Mouse (Mus musculus) forebrain, embryonic 14.5 days (tissue): ENCODE measurements at regions not wholly inside any gene's neighbourhood (a gene's known extent, or its start where the extent isn't known, plus 50 kb on each side); places are given as distances from the start of the nearest gene placed in this dataset.

ENCODE experiments used
- ATAC-seq: fragments of 200-750 bp; cut with Nextera tagmentation; 2 replicates; pipeline ENCODE4 v1.8.0; 2017; ENCODE audit warnings: mild to moderate bottlenecking, moderate library complexity
- DNase-seq: peaks from one replicate; pipeline ENCODE4 v3.0.0-alpha.2; 2015; ENCODE audit warnings: low spot score
- H3K27ac ChIP-seq: fragments of 300-500 bp; sonication (generic); 2 replicates; pipeline ENCODE4 v1.5.1; 2014; ENCODE audit warnings: low read depth, mild to moderate bottlenecking, control low read depth, low read length, moderate library complexity
- H3K27me3 ChIP-seq: fragments of 300-500 bp; sonication (generic); replicated peaks from 2 replicates; pipeline ENCODE4 v1.6.1; 2014; ENCODE audit warnings: low read length, control low read depth, mixed read lengths; ENCODE audit not compliant: control insufficient read depth, insufficient read depth
- H3K36me3 ChIP-seq: fragments of 300-500 bp; sonication (generic); 2 replicates; pipeline ENCODE4 v1.6.1; 2014; ENCODE audit warnings: low read length, control low read depth; ENCODE audit not compliant: control insufficient read depth, insufficient read depth
- H3K4me1 ChIP-seq: fragments of 300-500 bp; sonication (generic); 2 replicates; pipeline ENCODE4 v1.6.1; 2014; ENCODE audit warnings: antibody characterized with exemption, low read length, control low read depth; ENCODE audit not compliant: control insufficient read depth, insufficient read depth
- H3K4me2 ChIP-seq: fragments of 300-500 bp; sonication (generic); 2 replicates; pipeline ENCODE4 v1.6.1; 2014; ENCODE audit warnings: mild to moderate bottlenecking, control low read depth, low read length
- H3K4me3 ChIP-seq: fragments of 300-500 bp; sonication (generic); 2 replicates; pipeline ENCODE4 v1.5.1; 2014; ENCODE audit warnings: low read depth, low read length, control low read depth
- H3K9ac ChIP-seq: fragments of 300-500 bp; sonication (generic); 2 replicates; pipeline ENCODE4 v1.6.1; 2014; ENCODE audit warnings: mild to moderate bottlenecking, low read length, control low read depth, moderate library complexity
- H3K9me3 ChIP-seq: fragments of 300-500 bp; sonication (generic); replicated peaks from 2 replicates; pipeline ENCODE4 v1.6.1; 2016; ENCODE audit warnings: low read length, control low read depth, mixed read lengths; ENCODE audit not compliant: control insufficient read depth
- WGBS: fragments of 180-500 bp; shearing (Covaris S2); extraction: QIAGEN DNeasy Blood & Tissue Kit; methylation state at CpG from one replicate; pipeline ENCODE4 v1.1.7; 2014; 5-methylcytosine and 5-hydroxymethylcytosine counted together

GRCm38 (mm10) chr8:26438877-26439276, 319.5 kb downstream of the Gm45692 start:
- H3K27me3 ChIP-seq: no peaks in the 10 kb centered on the region
- no peaks in the 10 kb centered on the region for H3K9me3 ChIP-seq
- ATAC-seq: no peak
- 65% methylated on average over 16 of the region's 16 CpGs for WGBS
- DNase-seq: no peak
- no peak overlapping the region for H3K4me3 ChIP-seq
- H3K4me1 ChIP-seq: no peaks in the 10 kb centered on the region
- H3K36me3 ChIP-seq: no peaks in the 10 kb centered on the region
- H3K27ac ChIP-seq: no peak overlapping the region
- H3K4me2 ChIP-seq: peak overlapping the region; percentile 21; the same call in 1 of the 2 replicates
- H3K9ac ChIP-seq: no peak overlapping the region

GRCm38 (mm10) chr8:26441268-26442030, 322.1 kb downstream of the Gm45692 start:
- Histone ChIP-seq H3K9ac (no peak overlapping the region), H3K4me2 (no peak overlapping the region), H3K27ac (no peak overlapping the region), H3K9me3 (no peaks in the 10 kb centered on the region), H3K27me3 (no peaks in the 10 kb centered on the region), H3K36me3 (no peaks in the 10 kb centered on the region), H3K4me1 (no peaks in the 10 kb centered on the region), H3K4me3 (no peak overlapping the region)
- ATAC-seq (no peak), DNase-seq (peak; percentile 24)
- WGBS: 75% methylated on average over 12 of the region's 12 CpGs

- no peaks in the 10 kb centered on the region for H3K4me1 ChIP-seq
- no peaks in the 10 kb centered on the region for H3K36me3 ChIP-seq
- no peak overlapping the region for H3K9ac ChIP-seq
- 39% methylated on average over 4 of the region's 4 CpGs for WGBS
- H3K27me3 ChIP-seq: no peaks in the 10 kb centered on the region
- ATAC-seq (no peak), DNase-seq (peak; percentile 65)
- H3K9me3 ChIP-seq: no peaks in the 10 kb centered on the region
- H3K27ac ChIP-seq: no peak overlapping the region
- no peak overlapping the region for H3K4me3 ChIP-seq
- H3K4me2 ChIP-seq: no peak overlapping the region
These were observed 323.7 kb downstream of the Gm45692 start for GRCm38 (mm10) chr8:26443041-26443440.

GRCm38 (mm10) chr8:26443735-26444134, 324.4 kb downstream of the Gm45692 start:
- Histone ChIP-seq H3K4me2 (no peak overlapping the region), H3K4me1 (no peaks in the 10 kb centered on the region), H3K27me3 (no peaks in the 10 kb centered on the region), H3K9ac (no peak overlapping the region), H3K27ac (no peak overlapping the region), H3K4me3 (no peak overlapping the region), H3K36me3 (no peaks in the 10 kb centered on the region), H3K9me3 (no peaks in the 10 kb centered on the region)
- WGBS: 92% methylated on average over 11 of the region's 11 CpGs
- DNase-seq (no peak), ATAC-seq (no peak)

GRCm38 (mm10) chr8:26445991-26446390, 326.7 kb downstream of the Gm45692 start:
- no peak for DNase-seq
- no peaks in the 10 kb centered on the region for H3K36me3 ChIP-seq
- no peaks in the 10 kb centered on the region for H3K4me1 ChIP-seq
- H3K27ac ChIP-seq: no peak overlapping the region
- H3K9me3 ChIP-seq: no peaks in the 10 kb centered on the region
- no peak overlapping the region for H3K4me2 ChIP-seq
- no peaks in the 10 kb centered on the region for H3K27me3 ChIP-seq
- H3K4me3 ChIP-seq: no peak overlapping the region
- WGBS: 89% methylated on average over 4 of the region's 4 CpGs
- no peak for ATAC-seq
- H3K9ac ChIP-seq: no peak overlapping the region

GRCm38 (mm10) chr8:26447886-26448640, 328.7 kb downstream of the Gm45692 start:
- ATAC-seq: no peak
- no peaks in the 10 kb centered on the region for H3K9me3 ChIP-seq

GRCm38 (mm10) chr8:26449291-26449690, 330.0 kb downstream of the Gm45692 start:
- no peak overlapping the region for H3K27ac ChIP-seq
- ATAC-seq (no peak), DNase-seq (no peak)
- H3K4me1 ChIP-seq: no peaks in the 10 kb centered on the region
- no peak overlapping the region for H3K4me2 ChIP-seq
- no peaks in the 10 kb centered on the region for H3K27me3 ChIP-seq
- no peaks in the 10 kb centered on the region for H3K36me3 ChIP-seq
- H3K9me3 ChIP-seq: no peaks in the 10 kb centered on the region
- H3K9ac ChIP-seq: no peak overlapping the region
- 95% methylated on average over 7 of the region's 7 CpGs for WGBS
- no peak overlapping the region for H3K4me3 ChIP-seq

More at GRCm38 (mm10) chr8:26447886-26448640, 328.7 kb downstream of the Gm45692 start:
- 84% methylated on average over 8 of the region's 8 CpGs for WGBS
- no peak overlapping the region for H3K4me2 ChIP-seq
- H3K27ac ChIP-seq: no peak overlapping the region
- H3K4me1 ChIP-seq: no peaks in the 10 kb centered on the region
- DNase-seq: no peak
- no peaks in the 10 kb centered on the region for H3K27me3 ChIP-seq
- H3K36me3 ChIP-seq: no peaks in the 10 kb centered on the region
- no peak overlapping the region for H3K9ac ChIP-seq
- no peak overlapping the region for H3K4me3 ChIP-seq

GRCm38 (mm10) chr8:26450543-26450942, 331.2 kb downstream of the Gm45692 start:
- H3K4me3 ChIP-seq: no peak overlapping the region
- H3K4me1 ChIP-seq: no peaks in the 10 kb centered on the region
- H3K27me3 ChIP-seq: no peaks in the 10 kb centered on the region
- H3K9ac ChIP-seq: no peak overlapping the region
- H3K36me3 ChIP-seq: no peaks in the 10 kb centered on the region
- DNase-seq: no peak
- whole genome bisulfite sequencing: 73% methylated on average over 10 of the region's 10 CpGs
- no peaks in the 10 kb centered on the region for H3K9me3 ChIP-seq
- no peak overlapping the region for H3K27ac ChIP-seq
- no peak overlapping the region for H3K4me2 ChIP-seq
- no peak for ATAC-seq

- ATAC-seq: no peak
- no peak overlapping the region for H3K4me3 ChIP-seq
- no peaks in the 10 kb centered on the region for H3K27me3 ChIP-seq
- H3K9ac ChIP-seq: no peak overlapping the region
- H3K36me3 ChIP-seq: no peaks in the 10 kb centered on the region
- H3K4me2 ChIP-seq: no peak overlapping the region
- no peaks in the 10 kb centered on the region for H3K9me3 ChIP-seq
- no peak for DNase-seq
- WGBS: 74% methylated on average over 5 of the region's 5 CpGs
- H3K4me1 ChIP-seq: no peaks in the 10 kb centered on the region
- H3K27ac ChIP-seq: no peak overlapping the region
These were observed 333.7 kb downstream of the Gm45692 start for GRCm38 (mm10) chr8:26452976-26453573.
